Mouse (Mus musculus): ENCODE results near the gene Grb2. TPM values are rescaled to one million over a fixed set of nuclear protein-coding genes. Genes with fewer than 3 reads are reported as not detected.

Grb2 gene
- total RNA-seq, 2 experiments from 2014 or later: 56.5 to 58.2 TPM

- DNase-seq: no peak
These were observed 101.7 kb downstream of the Grb2 start for GRCm38 (mm10) chr11:115606733-115607132.

- no peak for DNase-seq
These were observed 104.1 kb downstream of the Grb2 start for GRCm38 (mm10) chr11:115604304-115604696.

- peak; percentile 93 for DNase-seq
These were observed 104.7 kb downstream of the Grb2 start, which contains the start of the genes Mrps7 and Gga3 for GRCm38 (mm10) chr11:115603476-115604303. Mrps7 (plus strand) TSS chr11:115603925. Gga3 (minus strand) TSS chr11:115604051.

- no peak for DNase-seq
These were observed 105.3 kb downstream of the Grb2 start for GRCm38 (mm10) chr11:115603128-115603475.

GRCm38 (mm10) chr11:115601174-115601573 is 107.2 kb downstream of the Grb2 start:
- no peak for DNase-seq

- DNase-seq: no peak
These were observed 107.7 kb downstream of the Grb2 start for GRCm38 (mm10) chr11:115600743-115601142.

- DNase-seq: no peak
These were observed 108.7 kb downstream of the Grb2 start for GRCm38 (mm10) chr11:115599722-115600121.

GRCm38 (mm10) chr11:115598309-115598708 is 110.1 kb downstream of the Grb2 start:
- DNase-seq: no peak

- no peak for DNase-seq
These were observed 113.2 kb downstream of the Grb2 start for GRCm38 (mm10) chr11:115595209-115595608.

Other genes starting within 250 kb of the Grb2 start
- gene Slc16a5, start 246.1 kb downstream of the Grb2 start, total RNA-seq (2021): not detected
- 1 to 10 TPM in 1 of 2 experiments, under 1 TPM in 1; 0.94 to 1.0 TPM for gene Armc7, start 232.9 kb downstream of the Grb2 start, total RNA-seq (2021)
- 10 to 100 TPM in 1 of 2 experiments, 1 to 10 TPM in 1; 8.7 to 11.2 TPM for gene Nt5c, start 216.7 kb downstream of the Grb2 start, total RNA-seq (2021)
- gene Jpt1, start 194.2 kb downstream of the Grb2 start, total RNA-seq (2021): 10 to 100 TPM; 36.9 to 41.2 TPM
- 100 to 1,000 TPM; 119 to 122 TPM for gene Sumo2, start 172.3 kb downstream of the Grb2 start, total RNA-seq (2021)
- 10 to 100 TPM; 21.4 to 23.8 TPM for gene Nup85, start 144.2 kb downstream of the Grb2 start, total RNA-seq (2021)
- gene Mrps7, start 104.7 kb downstream of the Grb2 start, total RNA-seq (2021): 10 to 100 TPM; 62.2 to 67.5 TPM
- gene Gga3, start 104.5 kb downstream of the Grb2 start, total RNA-seq (2021): 10 to 100 TPM; 10.8 to 12.5 TPM
- gene Mif4gd, start 95.6 kb downstream of the Grb2 start, total RNA-seq (2021): 10 to 100 TPM; 35.1 to 54.4 TPM
- 10 to 100 TPM; 44.7 to 58.7 TPM for gene Slc25a19, start 80.3 kb downstream of the Grb2 start, total RNA-seq (2021)
- gene Tmem94, start 56.8 kb upstream of the Grb2 start, total RNA-seq (2021): 10 to 100 TPM; 68.5 to 72.2 TPM
- gene Caskin2, start 105.0 kb upstream of the Grb2 start, total RNA-seq (2021): 10 to 100 TPM; 13.7 to 13.9 TPM
- gene Tsen54, start 106.1 kb upstream of the Grb2 start, total RNA-seq (2021): 1 to 10 TPM; 3.2 to 7.5 TPM
- gene Llgl2, start 115.5 kb upstream of the Grb2 start, total RNA-seq (2021): 1 to 10 TPM; 7.8 to 9.0 TPM
- gene Myo15b, start 149.8 kb upstream of the Grb2 start, total RNA-seq (2021): not detected
- 1 to 10 TPM in 1 of 2 experiments, under 1 TPM in 1; 0.51 to 1.9 TPM for gene Smim5, start 191.4 kb upstream of the Grb2 start, total RNA-seq (2021)
- not detected for gene Smim6, start 203.4 kb upstream of the Grb2 start, total RNA-seq (2021)
- 10 to 100 TPM in 1 of 2 experiments, 1 to 10 TPM in 1; 9.4 to 14.5 TPM for gene Sap30bp, start 224.7 kb upstream of the Grb2 start, total RNA-seq (2021)
- gene Recql5, start 224.9 kb upstream of the Grb2 start, total RNA-seq (2021): 1 to 10 TPM; 4.9 to 6.8 TPM

Measured in gastrocnemius, postnatal 25 days (tissue).